Mouse (Mus musculus): ENCODE measurements around the gene Ypel4. TPM values are rescaled to one million over a fixed set of nuclear protein-coding genes. Genes with fewer than 3 reads are reported as not detected.

Gene Ypel4
- 1 to 10 TPM in 1 of 2 experiments, under 1 TPM in 1; 0.89 to 1.0 TPM for total RNA-seq (2021)

GRCm38 (mm10) chr2:84733579-84734300 lies at the start of gene Ypel4:
Gene Ypel4, plus strand, starts transcription at chr2:84734058.
- intact Hi-C loops (cut with DNase I), result no loop called here
- peak; percentile 45 to 48 for DNase-seq

- intact Hi-C loops (cut with DNase I), result no loop called here
- no peak for DNase-seq
These were observed 45.6 kb upstream of the Ypel4 start for GRCm38 (mm10) chr2:84688080-84688844.

GRCm38 (mm10) chr2:84690050-84690449 lies 43.8 kb upstream of the Ypel4 start:
- no peak for DNase-seq
- intact Hi-C loops (cut with DNase I), result no loop called here

- intact Hi-C loops (cut with DNase I), result no loop called here
- DNase-seq, result no peak
These were observed 38.7 kb upstream of the Ypel4 start for GRCm38 (mm10) chr2:84695007-84695695.

GRCm38 (mm10) chr2:84703497-84703896 lies 30.4 kb upstream of the Ypel4 start:
- intact Hi-C loops (cut with DNase I), result no loop called here
- no peak for DNase-seq

GRCm38 (mm10) chr2:84704329-84704728 lies 29.5 kb upstream of the Ypel4 start:
- no peak for DNase-seq
- intact Hi-C loops (cut with DNase I), result no loop called here

GRCm38 (mm10) chr2:84705295-84705694 lies 28.6 kb upstream of the Ypel4 start:
- DNase-seq, result no peak
- intact Hi-C loops (cut with DNase I), result no loop called here

GRCm38 (mm10) chr2:84707523-84707922 lies 26.3 kb upstream of the Ypel4 start:
- intact Hi-C loops (cut with DNase I), result no loop called here

GRCm38 (mm10) chr2:84711898-84712297 lies 22.0 kb upstream of the Ypel4 start:
- DNase-seq, result no peak
- intact Hi-C loops (cut with DNase I), result loop anchor here (5.0 kb wide), 1 partner anchor 35 kb away; the partner anchor contains the start of genes Gm28635, Med19 and Tmx2

More at GRCm38 (mm10) chr2:84707523-84707922, 26.3 kb upstream of the Ypel4 start:
- DNase-seq, result no peak

- no peak for DNase-seq
- intact Hi-C loops (cut with DNase I), result loop anchor here (5.0 kb wide), 1 partner anchor 37 kb away; the partner anchor contains the start of genes Gm28635, Med19 and Tmx2
These were observed 19.4 kb upstream of the Ypel4 start for GRCm38 (mm10) chr2:84714422-84714810.

- DNase-seq, result peak; percentile 99
- intact Hi-C loops (cut with DNase I), result loop anchor here (1.0 to 5.0 kb wide), 3 partner anchors 28 to 238 kb away; partner anchors contain the start of genes Gm19426, Gm28635, Med19 and Tfpi
These were observed 18.9 kb upstream of the Ypel4 start, which contains the start of gene Zdhhc5 for GRCm38 (mm10) chr2:84714811-84715561. Gene Zdhhc5, minus strand, starts transcription at chr2:84715180.

- intact Hi-C loops (cut with DNase I), result loop anchor here (1.0 to 5.0 kb wide), 2 partner anchors 28 to 238 kb away; partner anchors contain the start of genes Gm19426 and Tfpi
- peak in 1 of 2 experiments; percentile 78 for DNase-seq
These were observed 18.1 kb upstream of the Ypel4 start for GRCm38 (mm10) chr2:84715562-84716361.

- intact Hi-C loops (cut with DNase I), result loop anchor here (5.0 kb wide), 1 partner anchor 239 kb away; the partner anchor contains the start of gene Tfpi
- peak; percentile 29 to 30 for DNase-seq
These were observed 17.2 kb upstream of the Ypel4 start for GRCm38 (mm10) chr2:84716423-84717355.

GRCm38 (mm10) chr2:84717357-84717756 lies 16.5 kb upstream of the Ypel4 start:
- intact Hi-C loops (cut with DNase I), result loop anchor here (5.0 kb wide), 1 partner anchor 240 kb away; the partner anchor contains the start of gene Tfpi
- peak in 1 of 2 experiments; percentile 37 for DNase-seq

GRCm38 (mm10) chr2:84720718-84721117 lies 13.1 kb upstream of the Ypel4 start:
- no peak for DNase-seq
- intact Hi-C loops (cut with DNase I), result no loop called here

GRCm38 (mm10) chr2:84721182-84721581 lies 12.7 kb upstream of the Ypel4 start:
- intact Hi-C loops (cut with DNase I), result no loop called here
- DNase-seq, result no peak

- intact Hi-C loops (cut with DNase I), result no loop called here
- DNase-seq, result no peak
These were observed 10.0 kb upstream of the Ypel4 start for GRCm38 (mm10) chr2:84723856-84724255.

- no peak for DNase-seq
- intact Hi-C loops (cut with DNase I), result no loop called here
These were observed 8.1 kb upstream of the Ypel4 start for GRCm38 (mm10) chr2:84725770-84726169.

Data from heart, postnatal 10 days (tissue).